Mouse (Mus musculus) ES-E14 (cell line): ENCODE measurements around the gene Inpp5f. TPM values are rescaled to one million over a fixed set of nuclear protein-coding genes. Genes with fewer than 3 reads are reported as not detected.

Experiments used
- DNase-seq: peaks from one replicate; pipeline ENCODE4 v3.0.0-alpha.2; 2013; ENCODE audit warnings: low read depth, low spot score
- H3K27ac ChIP-seq: 2 replicates; pipeline ENCODE4 v1.5.1; 2012; ENCODE audit warnings: low read depth, mild to moderate bottlenecking, low read length, moderate library complexity, mixed read lengths; ENCODE audit not compliant: poor library complexity, insufficient read depth, severe bottlenecking
- H3K36me3 ChIP-seq: 2 replicates; pipeline ENCODE4 v1.6.1; 2012; ENCODE audit warnings: mild to moderate bottlenecking, low read length, moderate library complexity, mixed read lengths; ENCODE audit not compliant: control insufficient read depth, poor library complexity, insufficient read depth, severe bottlenecking
- H3K4me1 ChIP-seq, 2 experiments: fragments of 150-350 bp in 1 of 2; sonication (generic) in 1 of 2; 2 replicates each; pipeline ENCODE4 v1.6.1; 2012; ENCODE audit warnings: low read length in 2 of 2, mild to moderate bottlenecking in 1 of 2, mixed read lengths in 1 of 2; ENCODE audit not compliant: control insufficient read depth in 2 of 2, insufficient read depth in 2 of 2, poor library complexity in 1 of 2
- H3K4me3 ChIP-seq, 2 experiments: fragments of 150-350 bp in 1 of 2; sonication (generic) in 1 of 2; 2 replicates each; pipeline ENCODE4 v1.5.1; 2012; ENCODE audit warnings: low read length in 2 of 2, low read depth in 1 of 2, mild to moderate bottlenecking in 1 of 2, mixed read lengths in 1 of 2; ENCODE audit not compliant: insufficient read depth in 1 of 2, poor library complexity in 1 of 2, severe bottlenecking in 1 of 2
- H3K9ac ChIP-seq: 2 replicates; pipeline ENCODE4 v1.6.1; 2012; ENCODE audit warnings: low read depth, mild to moderate bottlenecking, low read length, mixed read lengths; ENCODE audit not compliant: poor library complexity, insufficient read depth, severe bottlenecking
- H3K9me3 ChIP-seq: fragments of 150-350 bp; sonication (generic); 2 replicates; pipeline ENCODE4 v1.6.1; 2012; ENCODE audit warnings: low read depth, mild to moderate bottlenecking, low read length; ENCODE audit not compliant: control insufficient read depth, insufficient read depth
- CHD2 ChIP-seq: IDR thresholded peaks from 2 replicates; pipeline ENCODE4 v1.6.1; 2014; ENCODE audit warnings: mild to moderate bottlenecking, low read depth, low read length, inconsistent platforms
- HCFC1 ChIP-seq: IDR thresholded peaks from 2 replicates; pipeline ENCODE4 v1.6.1; 2012; ENCODE audit warnings: low read length, inconsistent platforms, borderline replicate concordance; ENCODE audit not compliant: insufficient read depth
- MAFK ChIP-seq: IDR thresholded peaks from 2 replicates; pipeline ENCODE4 v1.6.1; 2014; ENCODE audit warnings: mild to moderate bottlenecking, low read depth, low read length, inconsistent platforms; ENCODE audit not compliant: insufficient read depth
- ZC3H11A ChIP-seq: IDR thresholded peaks from 2 replicates; pipeline ENCODE4 v1.6.1; 2012; ENCODE audit warnings: low read depth, mild to moderate bottlenecking, inconsistent platforms, low read length, borderline replicate concordance
- ZNF384 ChIP-seq: IDR thresholded peaks from 2 replicates; pipeline ENCODE4 v1.6.1; 2012; ENCODE audit warnings: low read depth, low read length, inconsistent platforms
- in situ Hi-C, 2 experiments: fragments of 600-800 bp; cut with MboI; formaldehyde crosslinking; loops; one replicate each; pipeline ENCODE4 v1.15.1; 2025; ENCODE audit warnings: low sequenced_read_pairs in 2 of 2, inconsistent platforms in 1 of 2; ENCODE audit not compliant: unreplicated experiment in 2 of 2
- total RNA-seq: library from RNA; depleted of rRNA; stranded (reverse); fragments of 300-350 nt; gene quantifications from 2 replicates; pipeline ENCODE4 v1.2.3, GENCODE M21; 2012

Gene Inpp5f
- total RNA-seq, 1 experiment: 14.7 TPM

- Histone ChIP-seq H3K36me3 (no peaks in the 10 kb centered on the region), H3K9me3 (no peaks in the 10 kb centered on the region), H3K27ac (no peak overlapping the region), H3K4me1 (peaks cover 5 to 15% of the 10 kb centered on the region in 2 experiments; a peak in 2 of 4 replicates), H3K9ac (no peak overlapping the region), H3K4me3 (no peak overlapping the region)
- DNase-seq: no peak
- in situ Hi-C loops: no loop called here
- TF ChIP-seq ZC3H11A: no peak
- TF ChIP-seq MAFK: peak; percentile 73
- no peak for TF ChIP-seq HCFC1
- no peak for TF ChIP-seq ZNF384
- TF ChIP-seq CHD2: no peak
These were observed 27.7 kb upstream of the Inpp5f start for GRCm38 (mm10) chr7:128583213-128583948.

GRCm38 (mm10) chr7:128587334-128587933, 23.7 kb upstream of the Inpp5f start:
- Histone ChIP-seq H3K9ac (no peak overlapping the region), H3K9me3 (no peaks in the 10 kb centered on the region), H3K4me3 (no peak overlapping the region), H3K27ac (no peak overlapping the region), H3K36me3 (no peaks in the 10 kb centered on the region), H3K4me1 (peaks cover 5 to 21% of the 10 kb centered on the region in 2 experiments; a peak in 3 of 4 replicates)
- TF ChIP-seq MAFK: no peak
- no peak for TF ChIP-seq CHD2
- TF ChIP-seq ZNF384: no peak
- TF ChIP-seq ZC3H11A: no peak
- TF ChIP-seq HCFC1: no peak
- in situ Hi-C loops: no loop called here
- no peak for DNase-seq

DNA sequence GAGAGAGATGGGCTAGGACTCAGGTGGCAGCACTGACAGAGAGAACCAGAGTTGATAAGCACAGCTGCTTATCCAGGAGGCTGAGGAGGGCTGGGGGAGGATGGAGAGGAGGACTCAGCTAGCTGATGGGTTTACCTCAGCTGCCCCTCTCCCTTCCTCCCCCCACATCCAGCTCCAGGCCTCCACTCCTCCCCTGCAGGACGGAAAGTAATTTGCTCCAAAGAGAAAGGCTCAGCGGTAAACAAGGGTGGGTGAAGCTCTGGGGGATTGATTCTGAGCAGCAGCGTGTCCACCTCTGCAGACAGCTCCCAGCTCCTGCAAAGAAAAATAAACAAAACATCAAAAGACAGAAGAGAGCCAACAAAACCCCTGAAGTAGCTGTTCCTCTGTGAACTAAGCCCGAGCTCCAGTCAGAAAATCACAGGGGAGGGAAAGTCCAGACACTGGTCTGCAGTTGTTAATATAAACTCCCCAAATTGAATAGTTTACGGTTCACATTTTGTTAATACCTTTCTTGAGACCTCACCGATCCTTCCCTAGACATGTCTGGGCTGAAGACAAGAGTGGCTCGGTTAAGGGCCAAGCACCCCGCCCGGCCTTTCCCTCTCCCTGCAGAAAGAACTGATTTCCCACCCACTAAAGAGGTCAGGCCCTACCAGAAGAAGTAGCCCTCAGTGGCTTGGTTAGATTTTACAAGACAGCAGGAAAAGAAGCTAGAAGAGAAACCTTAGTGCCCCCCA, 19.6 kb upstream of the Inpp5f start:
- H3K27ac ChIP-seq: no peak overlapping the region
- TF ChIP-seq HCFC1 (no peak), CHD2 (no peak), ZNF384 (no peak), ZC3H11A (no peak)
- no peak overlapping the region for H3K9ac ChIP-seq
- H3K4me1 ChIP-seq: peaks cover 2 to 11% of the 10 kb centered on the region in 2 experiments; a peak in 3 of 4 replicates
- H3K9me3 ChIP-seq: no peaks in the 10 kb centered on the region
- no peaks in the 10 kb centered on the region for H3K36me3 ChIP-seq
- no peak for DNase-seq
- in situ Hi-C loops: no loop called here
- H3K4me3 ChIP-seq: no peak overlapping the region

- H3K4me3 ChIP-seq: peak overlapping the region in 1 of 2 experiments; percentile 39; a peak in 1 of 4 replicates
- H3K27ac ChIP-seq: no peak overlapping the region
- no peak for DNase-seq
- H3K9me3 ChIP-seq: no peaks in the 10 kb centered on the region
- H3K4me1 ChIP-seq: peaks cover 2 to 11% of the 10 kb centered on the region in 2 experiments; a peak in 3 of 4 replicates
- no peaks in the 10 kb centered on the region for H3K36me3 ChIP-seq
- in situ Hi-C loops: no loop called here
- H3K9ac ChIP-seq: no peak overlapping the region
- TF ChIP-seq ZNF384: no peak
- TF ChIP-seq MAFK: no peak
- TF ChIP-seq CHD2: no peak
- no peak for TF ChIP-seq HCFC1
- TF ChIP-seq ZC3H11A: no peak
These were observed 18.8 kb upstream of the Inpp5f start for GRCm38 (mm10) chr7:128592118-128592935.
